Comparison of ENCODE assay signal across 8 mouse cellular contexts in genomic region chr16:34967120-34967800, GRCm38 (mm10). TPM values are rescaled to one million over a fixed set of nuclear protein-coding genes. Genes with fewer than 3 reads are reported as not detected.
A peak's percentile ranks its signal among the peaks of the same experiment; 100 is the strongest.
DNase-seq lines count a peak whose midpoint lies in the region; ATAC-seq lines count a peak whose summit lies in the region.

No protein-coding gene starts in this region.

- DNase-seq in adrenal gland, adult 18-20 months (ENCODE audit: low spot score in 2 of 2): peak; percentile 68 to 70
- peak; percentile 56 to 70 for DNase-seq in gastrocnemius, adult 8-10 months (ENCODE audit: low spot score in 2 of 2)
- peak; percentile 63 for DNase-seq in left cerebral cortex, adult 11 months (ENCODE audit: low spot score)
- peak; percentile 87 for DNase-seq in lung, postnatal 25 days (ENCODE audit: low spot score)
- peak; percentile 47 to 60 for DNase-seq in right cerebral cortex, postnatal 36 days (ENCODE audit: low spot score in 2 of 2)
- DNase-seq in spleen, adult 12 weeks (ENCODE audit: low spot score): no peak

- H3K9me3 ChIP-seq in hindbrain, embryonic 16.5 days (ENCODE audit: control insufficient read depth, low read length): no peaks in the 10 kb centered on the region

- ATAC-seq in common myeloid progenitor, adult 5-6 weeks (replicated peaks; ENCODE audit: low read depth, poor library complexity, severe bottlenecking): peak; percentile 96
- peak; percentile 98 for ATAC-seq in hindbrain, embryonic 16.5 days

- no peak overlapping the region for H3K27ac ChIP-seq in hindbrain, embryonic 16.5 days (ENCODE audit: low read depth, low read length)

- no peak overlapping the region for H3K4me2 ChIP-seq in hindbrain, embryonic 16.5 days (ENCODE audit: low read length)

- H3K27me3 ChIP-seq in hindbrain, embryonic 16.5 days (replicated peaks; ENCODE audit: control insufficient read depth, insufficient read depth, low read length): no peaks in the 10 kb centered on the region

- H3K4me3 ChIP-seq in hindbrain, embryonic 16.5 days (ENCODE audit: low read length): no peak overlapping the region

- 46% methylated on average over 10 of the region's 10 CpGs for WGBS in hindbrain, embryonic 16.5 days

- no peaks in the 10 kb centered on the region for H3K4me1 ChIP-seq in hindbrain, embryonic 16.5 days (ENCODE audit: control insufficient read depth, insufficient read depth, low read depth, low read length)

- H3K36me3 ChIP-seq in hindbrain, embryonic 16.5 days (ENCODE audit: control insufficient read depth, insufficient read depth, low read length): no peaks in the 10 kb centered on the region

- no peak overlapping the region for H3K9ac ChIP-seq in hindbrain, embryonic 16.5 days (ENCODE audit: low read depth, low read length)

RNA-seq across cellular contexts. Expression of gene Hacd2, which starts 55.0 kb away (rescaled TPM):
- total RNA-seq in adrenal gland, adult 18-20 months (2021): 10 to 100 TPM; 63.6 to 64.9 TPM
- total RNA-seq in common myeloid progenitor, adult 5-6 weeks (2017): 5.7 and 7.7 TPM in 2 replicates
- total RNA-seq in gastrocnemius, adult 8-10 months (2022): 1 to 10 TPM; 1.0 to 4.1 (median 2.4) TPM
- 47.3 and 49.9 TPM in 2 replicates for polyA plus RNA-seq in hindbrain, embryonic 16.5 days (2015; fragmentation: Nextera tagmentation; extraction: Ambion mirVana)
